Mouse (Mus musculus) activated CD4-positive, CD25-positive, alpha-beta regulatory T cell, adult 4 months (primary cell): Measurements from ENCODE around the gene Tespa1. TPM values are rescaled to one million over a fixed set of nuclear protein-coding genes. Genes with fewer than 3 reads are reported as not detected.
"Not testable (repeated sequence)": the region's sequence is repeated elsewhere in the genome, so short reads cannot be mapped to it uniquely, and the experiment has no call there.

Experiments used
- ATAC-seq: one replicate; pipeline ENCODE4 v1.8.0; 2017
- polyA plus RNA-seq, 2 experiments: library from polyadenylated mRNA; unstranded; fragments of 100-300 nt; shearing (Covaris generic); gene quantifications; one replicate each; pipeline ENCODE4 v1.2.1; 2017

Tespa1 gene
- polyA plus RNA-seq, 2 experiments from 2014 or later, result 277 to 337 TPM

DNA sequence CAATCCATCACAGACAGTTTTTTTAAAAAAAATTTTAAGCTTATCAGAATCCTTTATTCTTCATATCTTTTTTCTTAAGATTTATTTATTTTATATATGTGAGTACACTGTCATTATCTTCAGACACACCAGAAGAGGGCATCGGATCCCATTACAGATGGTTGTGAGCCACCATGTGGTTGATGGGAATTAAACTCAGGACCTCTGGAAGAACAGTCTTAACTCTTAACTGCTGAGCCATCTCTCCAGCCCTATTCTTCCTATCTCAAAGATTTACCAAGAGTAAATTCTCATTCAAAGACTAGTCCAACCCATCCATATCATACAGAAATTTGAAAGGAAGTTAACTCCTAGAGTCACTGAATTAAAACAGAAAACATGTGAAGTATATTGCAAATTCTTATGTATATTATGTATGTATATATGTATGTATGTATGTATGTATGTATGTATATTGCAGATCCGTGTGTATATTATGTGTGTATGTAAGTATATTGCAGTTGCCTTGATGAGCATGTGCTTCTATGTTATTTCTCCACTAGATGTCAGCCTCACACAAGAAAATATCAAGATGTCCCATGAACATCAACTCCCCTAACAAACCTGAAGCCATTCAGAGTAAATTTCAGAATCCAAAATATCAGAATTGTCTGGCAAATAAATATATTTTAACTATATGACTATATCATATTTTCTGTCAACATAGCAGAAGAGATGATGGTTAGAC, 40.9 kb downstream of the Tespa1 start:
- peak; percentile 66 for ATAC-seq

GRCm38 (mm10) chr10:130364766-130365165, 42.1 kb downstream of the Tespa1 start:
- no peak for ATAC-seq

DNA sequence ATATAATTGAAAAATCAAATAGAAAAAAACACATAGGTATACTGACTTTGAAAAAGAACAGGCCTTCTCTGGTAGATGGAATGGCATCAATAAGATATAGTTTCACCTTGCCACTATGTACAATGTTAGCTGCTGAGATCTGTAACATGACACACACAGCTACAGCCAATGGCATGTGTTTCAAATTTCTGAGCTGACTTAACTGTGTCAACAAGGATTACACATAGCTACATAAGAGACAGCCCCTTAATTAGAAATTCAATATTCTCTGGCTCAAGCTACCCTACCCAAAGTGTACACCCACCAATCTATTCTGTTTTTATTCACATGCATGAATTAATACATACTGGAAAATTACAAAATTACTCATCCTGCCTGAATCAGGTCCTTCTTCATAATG, 45.7 kb downstream of the Tespa1 start:
- no peak for ATAC-seq

DNA sequence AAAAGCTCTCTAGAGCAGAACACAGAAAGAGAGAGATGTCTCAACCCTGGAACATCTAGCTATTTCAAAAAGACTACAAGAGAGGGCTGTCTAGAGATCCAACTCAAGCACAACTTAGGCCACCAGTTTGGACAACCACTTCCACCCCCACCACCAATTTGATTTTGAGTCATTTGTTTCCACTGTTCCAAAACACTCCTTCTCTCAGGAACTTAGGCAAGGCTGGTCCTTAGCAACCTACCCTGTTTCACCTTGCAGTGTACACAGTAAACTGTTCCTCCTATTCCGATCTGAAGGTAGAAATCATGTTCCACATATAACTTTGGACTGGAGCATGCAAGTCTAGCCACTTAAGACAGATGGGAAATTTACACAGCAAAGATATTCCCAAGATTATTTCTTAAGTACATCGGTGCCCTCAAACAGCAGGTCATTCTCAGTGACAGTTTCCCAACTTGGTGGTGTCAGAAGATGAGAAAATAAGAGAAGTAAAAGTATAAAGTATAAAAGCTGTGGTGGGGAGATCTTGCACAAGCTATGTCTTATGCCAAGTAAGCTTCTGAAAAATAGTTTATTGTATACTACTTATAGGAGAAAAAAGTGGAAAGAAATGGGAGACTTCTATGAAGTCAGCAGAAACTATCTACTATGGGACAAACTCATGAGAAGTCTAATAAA, 47.5 kb downstream of the Tespa1 start:
- ATAC-seq, result no peak

DNA sequence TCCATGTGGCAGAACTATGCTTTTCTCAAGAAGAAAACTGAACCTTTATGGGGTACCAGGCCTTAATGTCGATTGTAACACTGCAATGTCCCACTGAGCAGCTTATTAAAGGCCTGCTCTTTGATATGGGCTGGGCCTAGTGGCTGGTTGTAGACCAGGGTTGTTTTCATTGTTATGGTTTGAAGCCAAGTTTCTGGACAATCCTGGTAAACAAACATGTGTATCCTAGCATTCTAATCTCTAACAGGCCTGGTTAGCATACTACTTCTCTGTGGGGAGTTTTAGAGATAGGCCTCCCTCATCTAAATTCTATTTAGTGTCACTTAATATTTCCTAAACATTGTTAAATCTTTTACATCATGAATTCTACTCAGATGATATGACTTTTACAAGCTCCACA, 49.0 kb downstream of the Tespa1 start:
- ATAC-seq, result no peak

DNA sequence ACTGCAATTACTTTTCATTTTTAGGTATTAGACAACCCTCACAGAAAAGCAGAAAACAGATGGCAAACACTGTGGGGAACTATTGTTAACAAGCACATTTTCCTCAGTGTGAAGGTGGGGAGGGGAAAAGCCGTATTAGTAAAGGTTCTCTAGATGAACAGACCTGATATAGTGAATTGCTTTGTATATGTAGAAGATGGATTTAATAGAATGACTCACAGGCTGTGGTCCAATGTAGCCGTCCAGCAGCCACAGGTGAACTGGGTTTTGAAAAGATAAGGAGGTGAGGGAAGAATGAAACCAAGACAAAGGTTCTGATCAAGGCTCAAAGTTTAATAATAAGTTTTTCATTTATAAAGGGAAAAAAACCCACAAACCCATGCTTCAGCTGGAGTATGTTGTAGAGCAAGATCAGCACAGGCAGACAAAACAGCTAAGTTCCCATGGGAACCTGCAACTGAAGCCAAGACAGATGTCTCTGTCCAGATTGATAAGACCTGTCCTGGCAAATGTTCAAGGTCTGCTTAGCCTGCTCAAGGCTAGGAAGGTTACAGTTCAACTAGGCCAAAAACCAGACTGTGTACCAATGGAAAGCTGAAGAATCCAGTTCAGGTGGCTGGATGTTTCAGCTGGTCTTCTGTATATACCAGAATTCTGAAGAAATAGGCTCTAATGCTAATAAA, 50.0 kb downstream of the Tespa1 start:
- no peak for ATAC-seq

GRCm38 (mm10) chr10:130375145-130375544, 52.5 kb downstream of the Tespa1 start:
- no peak for ATAC-seq

GRCm38 (mm10) chr10:130394232-130394631, 71.6 kb downstream of the Tespa1 start, which contains the start of gene Vmn2r84:
Vmn2r84 (minus strand) TSS chr10:130394332.
- ATAC-seq, result no peak

GRCm38 (mm10) chr10:130412167-130412698, 89.6 kb downstream of the Tespa1 start:
- ATAC-seq, result not testable (repeated sequence)

Other genes with a start within 250 kb of the Tespa1 start
- gene Olfr823, start 207.5 kb upstream of the Tespa1 start, polyA plus RNA-seq, result not detected
- not detected for gene Olfr824, start 192.9 kb upstream of the Tespa1 start, polyA plus RNA-seq
- not detected for gene Olfr825, start 156.1 kb upstream of the Tespa1 start, polyA plus RNA-seq
- gene Olfr826, start 138.7 kb upstream of the Tespa1 start, polyA plus RNA-seq, result under 1 TPM in 1 of 2 experiments, not detected in 1; 0.12 TPM
- gene Olfr827, start 108.5 kb upstream of the Tespa1 start, polyA plus RNA-seq, result not detected
- under 1 TPM in 1 of 2 experiments, not detected in 1; 0.14 TPM for gene Neurod4, start 42.6 kb upstream of the Tespa1 start, polyA plus RNA-seq
- 1 to 10 TPM; 1.2 to 2.3 TPM for gene Vmn2r84, start 71.5 kb downstream of the Tespa1 start, polyA plus RNA-seq
- under 1 TPM; 0.10 to 0.34 TPM for gene Vmn2r85, start 106.8 kb downstream of the Tespa1 start, polyA plus RNA-seq
- under 1 TPM in 1 of 2 experiments, not detected in 1; 0.09 TPM for gene Vmn2r86, start 133.2 kb downstream of the Tespa1 start, polyA plus RNA-seq
- gene Vmn2r87, start 174.5 kb downstream of the Tespa1 start, polyA plus RNA-seq, result not detected